Mouse (Mus musculus) telencephalon, adult 2 months (tissue): Measurements from ENCODE around the gene A530064D06Rik.
"Not testable (repeated sequence)": the region's sequence is repeated elsewhere in the genome, so short reads cannot be mapped to it uniquely, and the experiment has no call there.

Experiments used
- DNase-seq: peaks from one replicate; pipeline ENCODE4 v3.0.0-alpha.2; 2011; ENCODE audit warnings: low read depth, low spot score

A530064D06Rik gene

DNA sequence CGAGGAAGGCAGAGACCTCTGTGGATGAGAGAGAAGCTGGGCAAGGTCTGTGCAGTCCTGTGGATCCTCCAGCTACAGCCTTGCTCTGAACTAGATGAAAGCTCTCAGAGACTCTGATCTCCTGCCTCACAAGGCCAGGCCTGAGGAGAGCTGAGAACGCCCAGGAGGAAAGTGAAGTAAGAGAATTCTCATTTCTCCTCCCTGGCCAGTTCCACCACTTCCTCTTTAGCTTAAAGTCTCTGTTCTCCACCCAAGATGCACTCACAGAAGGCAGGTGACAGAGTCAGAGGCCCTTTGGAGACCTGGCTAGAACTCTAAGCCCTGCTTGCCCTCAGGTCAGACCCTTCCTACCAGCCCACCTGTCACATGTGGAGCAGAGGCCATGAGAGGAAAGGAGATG lies at the start of gene A530064D06Rik:
A530064D06Rik (minus strand) TSS at position 173 of the 400 bp plus-strand sequence.
- DNase-seq: not testable (repeated sequence)

DNA sequence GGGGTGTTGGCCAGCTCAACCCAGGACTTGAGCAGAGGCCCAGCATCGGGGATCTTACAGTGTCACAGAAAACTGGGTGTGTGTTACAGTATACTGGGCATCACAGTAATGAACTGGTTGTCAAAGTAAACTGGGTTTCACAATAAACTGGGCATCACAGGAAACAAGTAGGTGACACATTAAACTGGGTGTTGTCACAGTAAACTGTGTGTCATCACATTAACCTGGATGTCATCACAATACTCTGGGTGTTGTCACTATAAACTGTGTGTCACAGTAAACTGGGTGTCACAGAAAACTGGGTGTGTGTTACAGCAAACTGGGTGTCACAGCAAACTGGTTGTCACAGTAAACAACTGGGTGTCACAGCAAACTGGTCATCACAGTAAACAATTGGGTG lies 48.4 kb upstream of the A530064D06Rik start:
- no peak for DNase-seq

DNA sequence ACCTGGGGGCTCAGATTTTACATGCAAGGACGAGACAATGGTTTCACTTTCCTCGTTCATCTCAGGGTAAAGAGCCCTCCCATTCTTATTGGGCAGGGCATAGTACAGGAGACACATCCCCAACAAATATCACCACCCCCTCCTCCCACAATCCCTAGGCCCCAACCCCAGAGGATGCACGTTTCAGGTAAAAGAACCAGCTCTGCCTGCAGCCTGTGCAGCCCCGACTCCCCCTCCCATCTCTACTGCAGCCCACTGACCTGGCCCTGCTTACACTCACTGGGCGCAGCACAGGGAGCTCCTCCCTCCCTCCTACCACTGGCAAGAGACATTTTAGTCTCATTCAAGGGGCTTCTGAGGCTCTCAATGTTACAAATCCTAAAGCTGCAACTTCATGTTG lies 46.4 kb upstream of the A530064D06Rik start:
- DNase-seq: no peak

DNA sequence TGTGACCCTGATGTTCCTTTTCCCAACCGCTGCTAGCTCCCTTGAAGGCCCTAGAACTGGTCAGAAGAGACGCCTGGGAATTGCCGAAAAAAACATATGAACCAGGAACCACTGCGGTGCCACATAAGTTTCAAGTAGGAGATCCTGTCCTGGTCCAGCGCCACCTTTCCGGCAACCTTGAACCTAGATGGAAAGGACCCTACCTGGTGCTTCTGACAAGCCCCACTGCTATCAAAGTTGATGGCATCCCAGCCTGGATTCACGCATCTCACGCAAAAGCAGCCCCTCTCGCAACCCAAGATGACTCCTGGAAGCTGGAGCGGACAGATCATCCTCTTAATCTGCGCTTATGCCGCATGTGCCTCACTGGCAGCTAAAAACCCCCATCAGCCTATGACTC lies 45.5 kb upstream of the A530064D06Rik start:
- DNase-seq: no peak

DNA sequence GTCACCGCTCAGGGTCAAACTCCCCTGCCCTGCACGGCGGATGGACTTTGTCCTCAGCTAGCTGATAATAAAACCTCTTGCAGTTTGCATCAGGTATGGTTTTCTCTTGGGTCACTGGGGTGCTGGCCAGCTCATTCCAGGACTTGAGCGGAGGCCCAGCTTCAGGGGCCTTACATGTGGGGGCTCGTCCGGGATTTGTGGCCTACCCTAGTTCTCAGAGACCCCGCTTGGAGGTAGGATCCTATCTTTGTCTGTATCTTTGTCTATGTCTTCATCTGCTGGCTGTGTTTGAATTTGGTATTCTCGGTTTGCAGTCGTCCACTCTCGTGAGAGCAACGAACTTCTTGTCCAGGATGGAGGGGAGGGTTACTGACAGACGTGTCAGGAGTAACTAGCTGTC lies 36.0 kb upstream of the A530064D06Rik start:
- no peak for DNase-seq

DNA sequence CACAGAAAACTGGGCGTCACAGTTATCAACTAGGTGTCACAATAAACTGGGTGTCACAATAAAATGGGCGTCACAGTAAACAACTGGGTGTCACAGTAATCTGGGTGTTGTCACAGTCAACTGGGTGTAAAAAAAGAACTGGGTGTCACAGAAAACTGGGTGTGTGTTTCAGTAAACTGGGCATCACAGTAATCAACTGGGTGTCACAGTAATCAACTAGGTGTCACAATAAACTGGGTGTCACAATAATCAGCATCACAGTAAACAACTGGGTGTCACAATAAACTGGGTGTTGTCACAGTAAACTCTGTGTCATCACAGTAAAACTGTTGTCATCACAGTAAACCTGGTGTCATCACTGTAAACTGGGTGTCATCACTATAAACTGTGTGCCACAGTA lies 25.3 kb upstream of the A530064D06Rik start:
- no peak for DNase-seq

DNA sequence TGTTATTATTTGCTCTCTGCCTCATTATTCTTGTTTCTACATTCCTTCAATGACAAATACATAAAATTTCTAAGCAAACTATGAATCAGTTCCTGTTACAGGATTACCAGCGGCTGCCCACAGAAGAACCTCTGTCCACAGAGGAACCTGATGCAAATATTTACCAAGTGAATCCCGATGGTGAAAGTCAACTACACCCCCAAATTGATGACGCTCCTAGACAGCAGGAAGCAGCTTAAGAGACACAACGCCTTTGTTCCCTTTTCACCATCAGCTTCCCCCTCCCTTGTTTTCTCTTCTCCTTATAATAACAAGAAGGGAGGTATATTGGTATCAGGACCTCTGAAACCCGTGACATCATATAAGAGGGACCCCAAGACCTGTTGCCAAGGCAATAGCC lies 18.2 kb upstream of the A530064D06Rik start:
- no peak for DNase-seq

DNA sequence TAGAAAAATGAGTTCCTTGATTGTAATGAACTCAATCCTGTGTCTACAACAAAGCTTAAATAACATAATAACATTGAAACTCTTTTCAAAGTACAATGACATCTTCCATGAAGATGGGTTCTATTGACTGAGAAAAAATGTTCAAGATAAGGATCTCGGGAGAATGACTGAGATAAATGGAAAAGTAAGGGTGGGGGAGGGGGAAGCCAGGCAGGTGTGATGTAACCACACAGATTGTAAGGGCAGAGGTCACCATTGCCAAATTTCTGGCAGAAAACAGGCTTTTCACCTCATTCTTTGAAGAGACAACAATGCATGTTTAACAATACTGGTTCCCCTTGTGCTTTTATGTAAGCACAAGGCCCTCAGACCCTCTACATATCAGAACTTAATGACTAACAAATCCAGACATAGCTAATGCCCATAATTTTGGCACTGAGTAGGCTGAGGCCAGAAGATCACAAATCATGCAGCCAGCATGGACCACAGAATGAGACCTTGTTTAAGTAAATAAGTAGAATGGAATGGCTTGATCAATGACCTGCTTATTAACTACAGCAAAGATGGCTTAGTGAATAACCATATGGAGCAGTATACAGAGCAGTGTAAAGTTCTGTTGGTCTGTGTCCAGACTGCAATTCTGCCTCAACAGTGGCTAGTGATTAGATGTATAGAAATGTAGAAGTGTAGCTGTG lies 9.5 kb downstream of the A530064D06Rik start:
- no peak for DNase-seq

DNA sequence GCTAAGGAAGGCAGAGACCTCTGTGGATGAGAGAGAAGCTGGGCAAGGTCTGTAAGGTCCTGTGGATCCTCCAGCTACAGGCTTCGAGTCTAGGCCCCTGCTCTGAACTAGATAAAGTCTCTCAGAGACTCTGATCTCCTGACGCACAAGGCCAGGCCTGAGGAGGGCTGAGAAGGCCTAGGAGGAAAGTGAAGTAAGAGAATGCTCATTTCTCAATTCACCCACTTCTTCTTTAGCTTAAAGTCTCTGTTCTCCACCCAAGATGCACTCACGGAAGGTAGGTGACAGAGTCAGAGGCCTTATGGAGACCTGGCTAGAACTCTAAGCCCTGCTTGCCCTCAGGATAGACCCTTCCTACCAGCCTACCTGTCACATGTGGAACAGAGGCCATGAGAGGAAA lies 21.0 kb downstream of the A530064D06Rik start, which contains the start of gene 9830107B12Rik:
9830107B12Rik (minus strand) TSS at position 149 of the 400 bp plus-strand sequence.
- no peak for DNase-seq

DNA sequence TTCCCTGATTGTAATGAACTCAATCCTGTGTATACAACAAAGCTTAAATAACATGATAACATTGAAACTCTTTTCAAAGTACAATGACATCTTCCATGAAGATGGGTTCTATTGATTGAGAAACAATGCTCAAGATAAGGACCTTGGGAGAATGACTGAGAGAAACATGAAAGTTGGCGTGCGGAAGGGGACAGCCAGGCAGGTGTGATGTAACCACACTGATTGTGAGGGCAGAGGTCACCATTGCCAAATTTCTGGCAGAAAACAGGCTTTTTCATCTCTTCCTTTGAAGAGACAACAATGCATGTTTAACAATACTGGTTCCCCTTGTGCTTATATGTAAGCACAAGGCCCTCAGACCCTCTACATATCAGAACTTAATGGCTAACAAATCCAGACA lies 34.3 kb downstream of the A530064D06Rik start:
- DNase-seq: no peak

DNA sequence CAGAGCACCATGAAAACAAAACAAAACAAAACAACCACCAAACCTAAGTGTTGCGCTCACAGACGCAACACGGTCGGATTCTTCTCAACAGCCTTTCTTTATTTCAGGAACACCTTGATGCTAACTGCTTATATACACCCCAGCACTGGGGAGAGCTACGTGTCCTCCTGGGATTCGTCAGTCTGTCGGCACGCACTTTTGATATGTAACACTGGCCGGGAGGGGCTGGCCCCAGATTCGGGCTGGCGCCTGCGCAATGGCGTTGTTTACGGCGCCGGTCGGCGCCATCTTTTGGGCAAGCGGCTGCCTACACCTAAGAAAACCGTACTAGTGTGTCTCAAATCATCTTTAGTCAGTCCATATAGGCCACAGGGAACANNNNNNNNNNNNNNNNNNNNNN lies 46.6 kb downstream of the A530064D06Rik start:
- DNase-seq: no peak

DNA sequence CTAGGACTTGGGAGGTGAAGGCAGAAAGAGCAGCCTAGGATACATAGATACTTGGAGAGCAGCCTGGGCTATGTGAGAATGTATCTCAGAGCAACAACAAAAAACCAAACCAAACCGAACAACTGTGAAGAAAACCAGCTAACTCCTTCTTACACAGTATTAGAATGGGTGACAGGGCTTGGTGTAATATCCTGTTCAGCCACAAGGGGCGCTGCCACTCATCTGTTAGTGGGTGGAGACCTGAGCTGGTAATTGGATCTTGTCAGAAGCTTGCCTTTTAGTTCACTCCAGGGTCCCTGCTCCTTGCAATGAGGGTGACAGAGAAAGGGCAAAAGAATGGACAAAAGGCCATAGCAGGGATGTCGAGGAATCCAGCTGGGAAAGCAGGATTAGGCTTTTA lies 47.4 kb downstream of the A530064D06Rik start:
- DNase-seq: no peak

DNA sequence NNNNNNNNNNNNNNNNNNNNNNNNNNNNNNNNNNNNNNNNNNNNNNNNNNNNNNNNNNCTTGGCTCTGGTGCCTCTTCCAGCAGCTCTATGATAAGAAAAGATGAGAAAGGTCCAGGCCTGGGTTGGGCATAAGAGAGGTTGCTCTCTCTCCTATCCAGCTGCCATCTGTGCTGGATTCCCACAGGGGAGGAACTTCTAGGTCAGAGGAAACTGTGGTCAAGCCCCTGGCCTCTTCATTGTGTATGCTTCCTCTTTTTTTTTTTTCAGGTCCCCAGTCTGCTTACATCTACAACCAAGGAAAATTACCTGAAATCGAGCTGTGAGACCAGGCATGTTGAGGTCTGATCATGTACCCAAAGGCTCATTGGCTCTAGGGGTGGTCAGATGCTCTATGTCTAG lies 48.5 kb downstream of the A530064D06Rik start:
- DNase-seq: no peak

DNA sequence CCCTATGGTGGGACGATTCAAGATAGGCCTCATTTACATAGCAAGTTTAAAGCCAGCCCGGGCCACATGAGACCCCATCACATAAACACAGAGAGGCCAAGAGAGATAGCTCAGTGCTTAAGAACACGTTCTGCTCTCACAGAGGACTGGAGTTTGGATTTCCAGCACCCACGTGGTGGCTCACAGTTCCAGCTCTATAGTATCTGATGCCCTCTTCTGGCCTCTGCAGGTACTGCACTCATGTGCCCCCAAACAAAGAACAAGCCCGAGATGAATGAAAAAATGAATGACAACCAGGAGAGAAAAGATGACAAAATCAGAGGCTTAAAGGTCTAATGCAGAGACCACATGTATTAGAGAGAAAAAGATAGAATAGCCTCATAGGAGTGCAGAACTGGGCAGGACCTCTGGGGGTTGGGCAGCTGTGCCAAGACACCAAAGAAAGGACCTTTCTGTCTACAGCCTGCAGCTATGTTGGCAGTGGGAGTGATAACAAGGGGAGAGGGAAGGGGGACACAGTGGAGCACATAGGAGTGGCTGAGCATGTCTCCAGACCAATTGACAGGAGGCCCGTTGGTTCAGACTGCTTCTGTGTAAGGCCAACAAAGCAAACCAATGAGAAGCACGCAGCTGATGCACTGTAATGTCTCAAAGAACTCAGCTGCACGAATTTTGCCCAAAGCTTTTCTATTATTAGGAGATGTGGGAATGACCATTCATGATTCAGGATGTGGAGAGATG lies 56.4 kb downstream of the A530064D06Rik start:
- no peak for DNase-seq

DNA sequence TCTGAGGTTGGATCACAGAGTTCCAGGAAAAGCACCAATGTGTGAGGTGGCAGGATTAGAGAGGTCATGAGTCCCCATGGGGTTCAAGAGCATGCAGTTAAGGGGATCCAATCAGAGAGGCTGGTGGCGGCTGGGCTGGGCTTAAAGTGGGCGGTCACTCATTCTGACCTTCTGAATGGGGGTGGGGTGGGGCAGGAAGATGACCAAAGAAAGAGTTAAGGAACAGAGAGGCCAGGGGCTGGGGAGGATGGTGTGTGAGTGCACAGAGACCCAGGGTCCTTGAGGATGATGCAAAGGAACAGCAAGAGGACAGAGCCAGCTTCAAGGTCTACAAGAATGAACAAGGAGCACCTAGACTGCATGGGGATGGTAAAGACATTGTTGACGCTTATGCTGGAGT lies 58.6 kb downstream of the A530064D06Rik start:
- no peak for DNase-seq

DNA sequence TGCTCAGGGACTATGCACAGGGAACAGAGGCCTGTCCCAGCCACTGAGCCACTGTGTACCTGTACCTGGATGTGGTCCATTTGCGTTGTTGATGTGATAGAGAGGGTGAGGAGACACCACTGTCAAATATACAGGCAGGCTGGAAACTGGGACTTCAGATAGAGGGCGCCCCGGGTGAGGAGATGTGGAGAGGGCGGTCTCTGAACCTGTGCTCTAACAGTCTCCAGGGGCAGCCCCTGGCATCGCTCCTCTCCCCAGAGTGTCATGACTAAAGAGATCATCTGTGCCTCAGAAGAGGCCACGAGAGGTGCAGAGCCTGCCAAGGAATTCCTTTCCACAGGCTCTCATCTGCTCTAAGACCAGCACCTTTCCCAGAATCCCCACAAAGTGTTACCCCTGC lies 59.2 kb downstream of the A530064D06Rik start:
- no peak for DNase-seq

DNA sequence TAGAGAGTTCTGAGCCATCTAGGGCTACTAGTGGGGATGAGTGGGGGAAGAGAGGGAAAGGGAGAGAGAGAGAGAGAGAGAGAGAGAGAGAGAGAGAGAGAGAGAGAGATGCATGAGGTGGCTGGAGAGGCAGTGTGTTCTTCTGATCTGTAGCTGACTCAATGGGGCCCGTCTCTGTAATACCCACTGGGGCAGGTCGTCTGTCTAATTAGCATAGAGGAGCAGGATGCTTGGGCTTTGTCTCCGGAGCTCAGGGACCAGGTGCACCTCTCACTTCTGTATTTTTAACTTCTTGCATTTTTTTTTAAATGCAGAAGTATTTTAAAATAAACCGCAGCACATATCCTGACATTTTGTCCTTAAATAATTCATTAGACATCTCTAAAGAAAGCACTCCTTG lies 59.7 kb downstream of the A530064D06Rik start:
- no peak for DNase-seq

DNA sequence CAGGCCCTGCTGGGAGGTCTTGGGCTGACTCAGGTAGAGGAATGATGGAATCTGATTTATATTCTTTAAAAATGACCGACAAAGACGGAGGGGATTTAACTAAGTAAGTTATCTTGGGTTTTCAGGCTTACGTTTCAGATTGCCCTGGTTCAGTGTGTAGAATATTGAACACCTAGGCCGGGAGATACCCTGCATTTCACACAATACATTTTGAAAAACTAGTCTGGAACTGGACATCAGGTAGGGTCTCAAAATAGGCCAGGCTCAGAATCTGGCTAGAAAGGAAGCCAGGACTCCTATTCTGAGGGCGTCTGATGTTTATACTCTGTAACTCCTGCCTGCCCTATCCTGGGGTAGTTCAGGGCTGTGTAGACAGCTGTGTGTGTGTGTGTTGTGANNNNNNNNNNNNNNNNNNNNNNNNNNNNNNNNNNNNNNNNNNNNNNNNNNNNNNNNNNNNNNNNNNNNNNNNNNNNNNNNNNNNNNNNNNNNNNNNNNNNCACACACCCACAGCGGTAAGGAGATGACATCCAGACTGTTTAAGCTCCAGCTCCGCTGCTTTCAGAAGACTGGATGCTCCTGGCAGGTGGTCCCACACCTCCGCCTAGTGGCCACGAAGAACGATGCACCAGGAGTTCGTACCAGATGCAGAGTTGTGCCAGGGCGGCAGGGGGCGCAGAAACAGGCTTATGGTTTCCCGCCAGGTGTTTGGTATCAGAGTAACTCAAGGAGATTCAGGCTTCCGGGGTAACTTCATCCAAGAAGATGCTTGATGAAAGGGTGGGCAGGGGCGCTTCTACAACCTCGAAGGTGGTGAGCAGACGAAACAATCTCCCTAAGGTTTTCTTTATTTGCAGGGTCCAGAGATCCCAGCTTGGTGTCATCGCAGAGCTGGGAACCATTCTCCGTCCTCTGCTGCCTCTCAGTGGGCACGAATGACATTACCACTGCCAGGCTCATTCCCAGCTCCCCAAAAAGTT lies 66.3 kb downstream of the A530064D06Rik start:
- peak; percentile 74 for DNase-seq

DNA sequence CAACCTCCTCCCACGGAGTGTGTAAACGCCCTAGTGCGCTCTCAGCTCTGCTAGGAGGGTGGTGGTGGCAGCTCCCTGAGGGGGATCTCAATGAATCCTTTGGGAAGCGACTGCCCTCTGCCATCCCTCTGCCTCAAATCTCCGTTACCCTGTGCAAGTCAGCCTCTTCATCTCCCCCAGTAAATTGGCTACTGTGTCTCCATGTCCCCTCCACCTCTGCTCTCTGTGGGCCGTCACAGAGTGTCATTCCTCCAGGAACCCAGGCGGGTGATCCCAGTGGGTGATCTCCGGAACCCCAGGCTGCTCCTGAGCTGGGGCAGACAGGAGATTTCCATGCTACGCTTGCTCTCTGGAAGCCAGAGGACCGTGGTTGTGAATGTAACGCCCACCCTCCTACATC lies 67.8 kb downstream of the A530064D06Rik start:
- DNase-seq: no peak
